Mouse (Mus musculus) CD4-positive, CD25-positive, alpha-beta regulatory T cell, adult 4 months (primary cell): ENCODE data around the gene Slc30a7. TPM values are rescaled to one million over a fixed set of nuclear protein-coding genes. Genes with fewer than 3 reads are reported as not detected.
A peak's percentile ranks its signal among the peaks of the same experiment; 100 is the strongest.

ENCODE experiments used
- ATAC-seq: one replicate; pipeline ENCODE4 v1.8.0; 2017
- polyA plus RNA-seq, 2 experiments: library from polyadenylated mRNA; unstranded; fragments of 100-300 nt; shearing (Covaris generic); gene quantifications; one replicate each; pipeline ENCODE4 v1.2.1; 2017

Slc30a7 gene
- 10 to 100 TPM; 40.5 to 61.6 TPM for polyA plus RNA-seq

- peak; percentile 48 for ATAC-seq
Observed at GRCm38 (mm10) chr3:116006978-116007940, at the start of gene Slc30a7, which contains the start of gene Extl2. TSS of gene Slc30a7 (minus strand) at chr3:116007406. TSS of gene Extl2 (plus strand) at chr3:116007462.

- ATAC-seq, result no peak
Observed at GRCm38 (mm10) chr3:116047034-116047433, 39.8 kb upstream of the Slc30a7 start.

- ATAC-seq, result no peak
Observed at GRCm38 (mm10) chr3:116046000-116046399, 38.8 kb upstream of the Slc30a7 start.

- ATAC-seq, result no peak
Observed at GRCm38 (mm10) chr3:116040776-116041175, 33.6 kb upstream of the Slc30a7 start.

- no peak for ATAC-seq
Observed at GRCm38 (mm10) chr3:116033871-116034222, 26.6 kb upstream of the Slc30a7 start.

GRCm38 (mm10) chr3:116033218-116033870 lies 26.1 kb upstream of the Slc30a7 start:
- ATAC-seq, result no peak

GRCm38 (mm10) chr3:116030152-116030788 lies 23.1 kb upstream of the Slc30a7 start:
- no peak for ATAC-seq

GRCm38 (mm10) chr3:116026996-116027395 lies 19.8 kb upstream of the Slc30a7 start:
- no peak for ATAC-seq

- no peak for ATAC-seq
Observed at GRCm38 (mm10) chr3:116025701-116026100, 18.5 kb upstream of the Slc30a7 start.

GRCm38 (mm10) chr3:116024669-116025068 lies 17.5 kb upstream of the Slc30a7 start:
- no peak for ATAC-seq

GRCm38 (mm10) chr3:116024236-116024635 lies 17.0 kb upstream of the Slc30a7 start:
- no peak for ATAC-seq

GRCm38 (mm10) chr3:116019136-116019535 lies 11.9 kb upstream of the Slc30a7 start:
- ATAC-seq, result no peak

GRCm38 (mm10) chr3:116018606-116019005 lies 11.4 kb upstream of the Slc30a7 start:
- no peak for ATAC-seq

- ATAC-seq, result no peak
Observed at GRCm38 (mm10) chr3:116016116-116016515, 8.9 kb upstream of the Slc30a7 start.

GRCm38 (mm10) chr3:116014901-116015300 lies 7.7 kb upstream of the Slc30a7 start:
- no peak for ATAC-seq

GRCm38 (mm10) chr3:116009622-116010344 lies 2.6 kb upstream of the Slc30a7 start:
- ATAC-seq, result no peak

- peak; percentile 40 for ATAC-seq
Observed at GRCm38 (mm10) chr3:116007941-116008440, 785 bp upstream of the Slc30a7 start.

- peak; percentile 77 for ATAC-seq
Observed at GRCm38 (mm10) chr3:116006284-116006977, 775 bp downstream of the Slc30a7 start.

- no peak for ATAC-seq
Observed at GRCm38 (mm10) chr3:115996929-115997328, 10.3 kb downstream of the Slc30a7 start.

- no peak for ATAC-seq
Observed at GRCm38 (mm10) chr3:115993025-115993424, 14.2 kb downstream of the Slc30a7 start.

- ATAC-seq, result no peak
Observed at GRCm38 (mm10) chr3:115992588-115992987, 14.6 kb downstream of the Slc30a7 start.

- no peak for ATAC-seq
Observed at GRCm38 (mm10) chr3:115992103-115992502, 15.1 kb downstream of the Slc30a7 start.
